Comparison of ENCODE assay signal across 8 mouse cellular contexts in the genomic region with DNA sequence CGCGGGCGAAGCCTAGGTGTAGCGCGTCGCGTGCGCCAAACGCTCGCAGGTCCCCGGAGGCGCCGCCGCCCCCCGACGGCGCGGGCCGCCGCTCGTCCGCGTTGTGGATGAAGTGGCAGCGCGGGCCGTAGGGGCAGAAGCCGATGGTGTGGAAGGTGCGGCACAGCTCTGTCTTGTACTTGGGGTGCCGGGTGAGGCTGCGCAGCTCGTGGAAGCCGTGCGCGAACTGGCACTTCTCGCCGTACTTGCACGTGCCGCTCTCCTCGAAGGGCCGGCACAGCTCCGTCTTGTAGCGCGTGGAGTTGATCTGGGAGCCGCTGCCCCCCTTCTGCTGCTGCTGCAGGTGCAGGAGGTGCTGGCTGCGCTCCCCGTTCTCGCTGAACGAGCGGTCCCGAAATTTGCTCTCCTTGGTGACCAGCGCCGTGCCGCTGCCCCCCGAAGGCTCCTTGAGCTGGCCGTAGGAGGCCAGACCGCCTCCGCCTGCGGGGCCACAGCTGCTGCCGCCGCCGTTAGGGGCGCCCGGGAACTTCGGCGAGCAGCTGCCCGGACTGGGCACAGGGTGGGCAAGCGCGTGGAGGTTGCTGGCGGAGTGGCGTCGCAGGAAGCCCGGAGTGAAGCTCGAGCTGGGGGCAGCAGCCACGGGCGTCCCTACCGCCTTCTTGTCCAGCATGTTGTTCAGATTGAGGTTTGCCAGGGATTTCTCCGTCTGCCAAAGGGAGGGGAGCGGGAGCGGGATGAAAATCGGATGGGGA. TPM values are rescaled to one million over a fixed set of nuclear protein-coding genes. Genes with fewer than 3 reads are reported as not detected.
DNase-seq lines count a peak whose midpoint lies in the region; ATAC-seq lines count a peak whose summit lies in the region.

No protein-coding gene starts in this region.

- peak overlapping the region; percentile 89 for H3K4me2 ChIP-seq in kidney, embryonic 16.5 days (replicated peaks; ENCODE audit: low read depth, low read length)

- H3K9me3 ChIP-seq in heart, embryonic 10.5 days: no peaks in the 10 kb centered on the region
- no peaks in the 10 kb centered on the region for H3K9me3 ChIP-seq in kidney, embryonic 16.5 days (ENCODE audit: low read length)

- peak overlapping the region; percentile 94 for H3K27ac ChIP-seq in heart, embryonic 10.5 days
- H3K27ac ChIP-seq in kidney, embryonic 16.5 days (ENCODE audit: low read length): peak overlapping the region; percentile 96

- peak overlapping the region; percentile 88 for H3K4me3 ChIP-seq in heart, embryonic 10.5 days
- H3K4me3 ChIP-seq in kidney, embryonic 16.5 days (ENCODE audit: low read length): peak overlapping the region; percentile 95

- DNase-seq in left cerebral cortex, postnatal 36 days (ENCODE audit: low spot score in 2 of 2): peak; percentile 32 to 35
- no peak for DNase-seq in left cerebral cortex, postnatal 25 days (ENCODE audit: low spot score in 2 of 2)
- DNase-seq in embryo, embryonic 10.5 days (ENCODE audit: low spot score): peak; percentile 57
- no peak for DNase-seq in heart, embryonic 10.5 days (ENCODE audit: low spot score)
- peak; percentile 54 for DNase-seq in lung, postnatal 14 days
- peak; percentile 70 for DNase-seq in spleen, adult 18-20 months
- DNase-seq in right cerebral cortex, postnatal 36 days (ENCODE audit: low spot score in 2 of 2): no peak

- H3K4me1 ChIP-seq in heart, embryonic 10.5 days: peaks cover 56% of the 10 kb centered on the region
- H3K4me1 ChIP-seq in kidney, embryonic 16.5 days (ENCODE audit: insufficient read depth, low read length): peaks cover 30% of the 10 kb centered on the region

- under 1% methylated on average over 80 of the region's 80 CpGs for WGBS in heart, embryonic 10.5 days
- under 1% methylated on average over 80 of the region's 80 CpGs for WGBS in kidney, embryonic 16.5 days

- no peaks in the 10 kb centered on the region for H3K27me3 ChIP-seq in heart, embryonic 10.5 days (ENCODE audit: insufficient read depth, poor library complexity, severe bottlenecking)
- no peaks in the 10 kb centered on the region for H3K27me3 ChIP-seq in kidney, embryonic 16.5 days (ENCODE audit: insufficient read depth, low read length)

- ATAC-seq in kidney, embryonic 16.5 days (ENCODE audit: low FRiP score, low TSS enrichment): no peak

- intact Hi-C loops in left cerebral cortex, postnatal 36 days (cut with DNase I): loop anchor here (5.0 kb wide), 1 partner anchor 89 kb away; no protein-coding TSS in a partner anchor
- intact Hi-C loops in left cerebral cortex, postnatal 25 days (cut with DNase I): loop anchor here (5.0 kb wide), 1 partner anchor 89 kb away; no protein-coding TSS in a partner anchor

- H3K36me3 ChIP-seq in heart, embryonic 10.5 days: peaks cover 19% of the 10 kb centered on the region
- H3K36me3 ChIP-seq in kidney, embryonic 16.5 days (ENCODE audit: insufficient read depth, low read length): peaks cover 19% of the 10 kb centered on the region

- peak overlapping the region; percentile 97 for H3K9ac ChIP-seq in kidney, embryonic 16.5 days (replicated peaks; ENCODE audit: low read length)

RNA-seq across cellular contexts. Expression of gene Zfp36l2, which starts 1.1 kb away (rescaled TPM):
- 10 to 100 TPM; 23.9 to 28.3 TPM for total RNA-seq in left cerebral cortex, postnatal 36 days (2021)
- 10 to 100 TPM; 22.3 to 23.4 TPM for total RNA-seq in left cerebral cortex, postnatal 25 days (2021)
- 5.2 and 10.4 TPM in 2 replicates for polyA plus RNA-seq in heart, embryonic 10.5 days (2016; fragmentation: Nextera tagmentation; extraction: Ambion mirVana)
- polyA plus RNA-seq in kidney, embryonic 16.5 days (2015; fragmentation: Nextera tagmentation; extraction: Ambion mirVana): 9.5 and 11.4 TPM in 2 replicates

Comparison
In these comparisons a context has a peak if more than half of its experiments do, and no peak if none do; other contexts are left out.
1. DNase-seq: peak in left cerebral cortex, postnatal 36 days (2 of 2), embryo, embryonic 10.5 days (single experiment), lung, postnatal 14 days (single experiment) and spleen, adult 18-20 months (2 of 2); none in left cerebral cortex, postnatal 25 days (0 of 2), heart, embryonic 10.5 days (single experiment) and right cerebral cortex, postnatal 36 days (0 of 2).